Mouse (Mus musculus) ES-Bruce4 (cell line): ENCODE results near the gene Fbxl5. TPM values are rescaled to one million over a fixed set of nuclear protein-coding genes. Genes with fewer than 3 reads are reported as not detected.

Experiments used
- H3K27ac ChIP-seq: 2 replicates; pipeline ENCODE4 v1.5.1; 2012; ENCODE audit warnings: low read length, inconsistent platforms; ENCODE audit not compliant: insufficient read depth
- H3K27me3 ChIP-seq: 2 replicates; pipeline ENCODE4 v1.6.1; 2012; ENCODE audit warnings: mild to moderate bottlenecking, low read length, inconsistent platforms; ENCODE audit not compliant: control insufficient read depth, poor library complexity, insufficient read depth, severe bottlenecking
- H3K36me3 ChIP-seq: 2 replicates; pipeline ENCODE4 v1.6.1; 2012; ENCODE audit warnings: inconsistent platforms, mild to moderate bottlenecking, low read length, moderate library complexity; ENCODE audit not compliant: control insufficient read depth, poor library complexity, insufficient read depth, severe bottlenecking
- H3K4me1 ChIP-seq: one replicate; pipeline ENCODE4 v1.8.1; 2011; ENCODE audit warnings: low read length; ENCODE audit not compliant: control insufficient read depth, insufficient read depth
- H3K4me3 ChIP-seq: 2 replicates; pipeline ENCODE4 v1.5.1; 2011; ENCODE audit warnings: low read depth, mild to moderate bottlenecking, low read length
- H3K9ac ChIP-seq: 2 replicates; pipeline ENCODE4 v1.6.1; 2012; ENCODE audit warnings: low read depth, mild to moderate bottlenecking, inconsistent platforms; ENCODE audit not compliant: poor library complexity, severe bottlenecking
- H3K9me3 ChIP-seq: replicated peaks from 2 replicates; pipeline ENCODE4 v1.6.1; 2012; ENCODE audit warnings: mild to moderate bottlenecking, low read length, inconsistent platforms; ENCODE audit not compliant: control insufficient read depth, poor library complexity, insufficient read depth, severe bottlenecking
- CTCF ChIP-seq: IDR thresholded peaks from one replicate; pipeline ENCODE4 v1.8.1; 2011; ENCODE audit warnings: low read depth, low read length
- EP300 ChIP-seq: IDR thresholded peaks from 2 replicates; pipeline ENCODE4 v1.6.1; 2011; ENCODE audit warnings: low read depth, low read length; ENCODE audit not compliant: insufficient read depth
- POLR2A ChIP-seq: IDR thresholded peaks from one replicate; pipeline ENCODE4 v1.8.1; 2011; ENCODE audit warnings: low read length; ENCODE audit not compliant: insufficient read depth
- polyA plus RNA-seq: library from polyadenylated mRNA; stranded (reverse); fragments of >200 nt; gene quantifications from 2 replicates; pipeline ENCODE4 v1.2.4, GENCODE M21; 2011; ENCODE audit warnings: low read depth; ENCODE audit not compliant: missing spikeins, insufficient read depth, insufficient read length

The Fbxl5 gene
- polyA plus RNA-seq, 1 experiment: 98.2 TPM

DNA sequence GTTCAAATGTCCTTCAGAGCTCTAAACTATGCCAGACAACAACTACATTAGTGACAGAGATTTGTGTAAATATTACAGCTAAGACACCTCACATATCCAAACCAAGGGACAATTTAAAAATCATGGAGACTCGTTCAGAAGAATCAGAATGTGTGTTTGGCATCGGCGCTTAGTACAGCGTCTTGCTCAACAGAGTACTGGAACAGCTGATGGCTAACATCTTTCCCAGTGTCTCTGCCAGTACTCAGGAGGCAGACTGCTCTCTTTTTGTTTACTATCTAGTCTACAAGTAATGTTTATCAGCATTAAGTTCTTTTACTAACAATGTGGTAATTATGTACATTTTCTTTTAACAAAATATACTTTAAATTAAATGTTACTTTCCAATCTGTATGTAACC lies 73.4 kb downstream of the Fbxl5 start:
- H3K27me3 ChIP-seq: no peaks in the 10 kb centered on the region
- no peak overlapping the region for H3K4me3 ChIP-seq
- peaks cover 2% of the 10 kb centered on the region for H3K4me1 ChIP-seq
- peaks cover 15% of the 10 kb centered on the region for H3K36me3 ChIP-seq
- H3K9ac ChIP-seq: no peak overlapping the region
- no peak for TF ChIP-seq EP300
- TF ChIP-seq POLR2A: no peak
- TF ChIP-seq CTCF: no peak
- no peak overlapping the region for H3K27ac ChIP-seq
- H3K9me3 ChIP-seq: no peaks in the 10 kb centered on the region

DNA sequence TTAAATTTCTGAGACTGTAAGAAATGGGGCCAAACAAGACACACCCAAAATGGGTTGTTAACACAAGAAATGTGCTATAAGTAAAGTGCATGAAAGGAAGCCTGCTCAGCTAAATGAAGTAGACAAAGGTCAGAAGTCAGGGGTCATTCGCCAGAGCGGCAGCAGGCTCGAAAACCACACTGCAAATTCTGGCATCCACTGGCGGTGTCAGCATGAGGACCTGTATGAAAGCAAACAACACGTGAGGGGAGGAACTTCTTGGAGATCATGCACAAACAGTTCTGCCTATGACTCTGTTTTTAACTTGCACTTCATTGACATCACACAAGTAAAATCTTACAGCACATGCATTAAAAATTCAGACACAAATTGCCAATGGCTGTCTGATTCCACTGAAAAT lies 76.3 kb downstream of the Fbxl5 start:
- no peaks in the 10 kb centered on the region for H3K9me3 ChIP-seq
- H3K27ac ChIP-seq: no peak overlapping the region
- H3K9ac ChIP-seq: no peak overlapping the region
- H3K36me3 ChIP-seq: peaks cover 12% of the 10 kb centered on the region
- no peak overlapping the region for H3K4me3 ChIP-seq
- TF ChIP-seq EP300: no peak
- TF ChIP-seq POLR2A: no peak
- TF ChIP-seq CTCF: no peak
- peaks cover 2% of the 10 kb centered on the region for H3K4me1 ChIP-seq
- no peaks in the 10 kb centered on the region for H3K27me3 ChIP-seq

DNA sequence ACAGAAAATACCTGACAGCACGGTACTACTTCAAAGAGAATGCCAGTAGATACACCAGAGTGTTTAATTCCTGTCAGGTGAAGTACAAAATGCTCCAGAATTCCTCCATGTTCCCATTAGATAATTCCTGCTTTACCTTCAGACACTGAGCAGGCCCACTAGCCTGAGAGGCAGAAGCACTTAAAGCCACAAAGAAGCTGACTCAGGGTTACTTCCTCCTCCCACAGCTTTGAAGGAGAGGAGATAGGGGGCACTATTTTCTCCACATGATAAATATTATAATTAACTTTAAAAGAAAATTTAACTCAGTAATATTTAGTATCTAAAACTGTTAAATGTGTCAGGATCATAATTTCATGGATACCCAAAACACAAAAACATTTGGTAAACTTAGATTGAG lies 77.3 kb downstream of the Fbxl5 start:
- no peak for TF ChIP-seq CTCF
- TF ChIP-seq POLR2A: no peak
- no peak for TF ChIP-seq EP300
- H3K36me3 ChIP-seq: peaks cover 11% of the 10 kb centered on the region
- no peaks in the 10 kb centered on the region for H3K27me3 ChIP-seq

DNA sequence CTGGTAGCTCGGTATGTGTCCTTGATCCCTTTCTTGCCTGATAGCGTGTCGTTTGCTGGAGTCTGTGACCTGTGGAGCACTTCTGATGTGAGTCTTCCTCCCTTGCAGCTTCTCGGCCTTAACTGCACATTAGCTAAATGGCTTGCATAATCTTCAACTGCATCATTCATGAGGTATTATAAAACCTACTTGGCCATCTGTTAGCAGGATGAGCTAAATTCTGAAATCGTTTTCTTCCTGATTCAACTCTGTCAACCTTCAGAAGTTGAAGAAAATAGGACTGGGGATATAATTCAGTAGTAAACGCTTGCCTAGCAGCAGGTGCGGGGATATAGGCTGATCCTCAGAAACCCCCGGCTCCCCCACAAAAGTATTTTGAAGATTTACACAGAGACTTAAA lies 89.1 kb downstream of the Fbxl5 start:
- H3K9me3 ChIP-seq: no peaks in the 10 kb centered on the region
- no peak overlapping the region for H3K27ac ChIP-seq
- H3K27me3 ChIP-seq: no peaks in the 10 kb centered on the region
- H3K4me3 ChIP-seq: no peak overlapping the region
- H3K4me1 ChIP-seq: no peaks in the 10 kb centered on the region
- H3K36me3 ChIP-seq: no peaks in the 10 kb centered on the region
- H3K9ac ChIP-seq: no peak overlapping the region
- no peak for TF ChIP-seq EP300
- no peak for TF ChIP-seq CTCF
- TF ChIP-seq POLR2A: no peak

More for the DNA sequence above, 77.3 kb downstream of the Fbxl5 start:
- Histone ChIP-seq H3K9me3 (no peaks in the 10 kb centered on the region), H3K27ac (no peak overlapping the region), H3K4me3 (no peak overlapping the region), H3K9ac (no peak overlapping the region), H3K4me1 (peaks cover 2% of the 10 kb centered on the region)

DNA sequence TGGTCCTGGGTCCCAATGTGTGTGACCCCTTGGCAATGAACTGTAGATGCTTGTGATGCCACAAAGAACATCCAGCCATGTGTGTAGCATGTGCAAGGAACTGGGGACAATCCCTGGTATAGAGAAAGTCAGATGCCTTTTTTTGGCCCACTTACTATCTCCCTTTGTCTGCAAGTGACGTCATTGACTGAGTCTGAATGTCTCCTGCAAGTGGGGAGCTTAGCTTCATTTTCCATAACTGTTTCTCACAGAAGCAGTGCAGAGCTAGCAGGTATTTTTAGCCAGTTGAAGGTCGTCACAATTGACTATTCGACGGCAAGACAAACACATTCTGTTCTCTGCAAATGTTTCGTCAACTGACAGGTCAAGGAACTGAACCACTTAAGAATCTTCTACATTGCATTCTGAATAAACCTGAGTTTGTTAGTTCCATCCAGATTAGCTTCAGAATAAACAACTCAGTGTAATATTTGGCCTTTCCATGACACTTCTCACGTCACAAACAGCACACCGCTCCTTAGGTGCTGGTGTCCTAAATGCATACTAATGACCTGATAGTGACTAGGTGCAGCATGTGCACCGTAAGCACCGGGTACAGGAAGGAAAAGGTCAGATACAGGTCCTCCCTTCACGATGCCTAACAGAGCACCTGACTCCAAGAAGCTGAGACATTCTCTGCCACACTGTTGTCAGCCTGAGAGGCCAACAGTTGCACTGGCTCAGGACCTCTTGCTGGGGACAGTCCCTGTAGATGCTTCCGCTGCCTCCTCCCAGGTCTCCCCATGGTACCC lies 92.9 kb downstream of the Fbxl5 start:
- TF ChIP-seq POLR2A: no peak
- Histone ChIP-seq H3K27ac (no peak overlapping the region), H3K9ac (no peak overlapping the region), H3K4me3 (no peak overlapping the region), H3K9me3 (no peaks in the 10 kb centered on the region), H3K4me1 (no peaks in the 10 kb centered on the region), H3K27me3 (no peaks in the 10 kb centered on the region), H3K36me3 (no peaks in the 10 kb centered on the region)

DNA sequence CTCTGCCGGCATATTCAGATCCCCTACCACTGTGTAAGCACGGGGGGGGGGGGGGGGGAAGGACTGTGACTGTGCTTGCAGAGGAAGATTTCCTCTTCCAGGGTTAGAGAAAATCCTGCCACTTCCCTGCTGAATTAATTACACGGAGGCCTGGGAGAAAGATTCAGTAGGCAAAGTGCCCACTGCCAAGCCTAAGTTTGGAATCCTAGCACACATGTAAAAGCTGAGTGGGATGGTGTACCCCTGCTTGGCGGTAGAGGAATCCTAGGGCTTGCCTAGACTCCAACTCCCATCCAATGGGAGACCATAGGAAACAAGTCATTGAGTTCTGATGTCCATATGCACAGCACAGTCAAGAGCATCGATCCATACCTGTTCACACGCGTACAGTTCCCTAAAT lies 97.6 kb downstream of the Fbxl5 start:
- H3K9ac ChIP-seq: no peak overlapping the region
- H3K4me3 ChIP-seq: no peak overlapping the region
- H3K4me1 ChIP-seq: no peaks in the 10 kb centered on the region
- TF ChIP-seq CTCF (no peak), POLR2A (no peak), EP300 (no peak)
- H3K9me3 ChIP-seq: no peaks in the 10 kb centered on the region
- no peaks in the 10 kb centered on the region for H3K36me3 ChIP-seq
- H3K27me3 ChIP-seq: no peaks in the 10 kb centered on the region
- H3K27ac ChIP-seq: no peak overlapping the region
